Mouse (Mus musculus) adrenal gland, postnatal 25 days (tissue): ENCODE measurements around the gene Il2rb. TPM values are rescaled to one million over a fixed set of nuclear protein-coding genes. Genes with fewer than 3 reads are reported as not detected.

ENCODE experiments used
- DNase-seq: peaks from one replicate; pipeline ENCODE4 v3.0.0; 2021; ENCODE audit warnings: mixed read lengths
- total RNA-seq: library from RNA; stranded (reverse); gene quantifications from 2 replicates; pipeline ENCODE4 v1.2.3, GENCODE M21; 2021

Gene Il2rb
- total RNA-seq, 1 experiment from 2014 or later: 0.58 TPM

DNA sequence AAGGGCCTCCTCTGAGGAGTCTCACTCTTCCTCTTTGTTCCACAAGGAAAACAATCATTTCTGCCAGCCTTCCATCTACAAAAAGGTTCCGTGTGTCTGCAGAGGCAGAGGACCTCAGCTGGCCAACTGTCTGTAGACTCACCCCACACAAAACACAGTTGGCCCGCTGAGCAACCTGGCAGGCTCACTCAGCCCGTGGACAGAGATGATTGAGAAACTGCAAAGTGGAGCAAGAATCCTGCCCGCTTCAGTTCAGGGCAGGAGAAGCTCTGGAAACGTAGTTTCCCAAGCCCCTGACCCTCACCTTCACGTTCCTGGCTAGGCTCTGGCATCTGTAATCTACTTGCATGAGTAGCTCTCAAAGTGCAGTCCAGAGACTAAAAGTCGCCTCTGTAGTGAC is 48.0 kb downstream of the Il2rb start:
- DNase-seq: peak; percentile 45

DNA sequence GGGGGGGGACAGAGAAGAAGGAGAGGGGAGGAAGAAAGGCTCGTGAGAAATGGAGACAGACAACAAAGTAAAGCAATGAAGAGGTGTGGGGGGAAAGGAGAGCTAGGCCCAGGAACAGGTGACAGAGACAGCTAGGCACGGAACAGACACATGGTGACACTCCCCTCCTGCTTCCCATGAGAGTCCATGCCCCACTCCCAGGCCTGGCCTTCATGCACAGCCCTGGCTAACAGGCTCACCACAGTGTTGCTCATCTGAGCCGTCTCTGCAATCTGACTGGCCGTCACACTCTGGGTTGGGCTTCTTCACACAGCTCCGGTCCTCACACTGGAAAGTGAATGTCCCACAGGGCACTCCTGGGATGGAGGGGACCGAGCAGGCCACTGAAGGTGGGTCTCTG is 51.2 kb downstream of the Il2rb start:
- no peak for DNase-seq

DNA sequence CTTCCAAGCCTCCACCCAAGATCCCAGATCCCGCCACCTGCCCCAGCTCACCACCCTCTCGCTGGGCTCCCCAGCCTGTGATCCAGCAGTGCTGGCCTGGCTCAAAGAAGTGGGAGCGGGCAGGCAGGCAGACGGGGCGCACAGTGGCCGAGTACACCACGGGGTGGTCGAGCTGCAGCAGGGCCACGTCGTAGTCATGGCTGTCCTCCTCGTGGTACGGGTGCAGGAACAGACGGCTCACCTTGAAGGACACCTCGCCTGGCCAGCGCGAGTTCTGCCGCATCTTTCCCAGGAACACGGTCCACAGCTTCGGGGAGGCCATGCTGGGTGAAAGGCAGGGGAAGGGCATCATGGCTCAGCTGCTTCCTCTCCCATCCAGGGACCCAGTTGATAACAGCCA is 52.8 kb downstream of the Il2rb start:
- peak; percentile 1 for DNase-seq

GRCm38 (mm10) chr15:78438973-78439372 is 56.1 kb downstream of the Il2rb start:
- no peak for DNase-seq

DNA sequence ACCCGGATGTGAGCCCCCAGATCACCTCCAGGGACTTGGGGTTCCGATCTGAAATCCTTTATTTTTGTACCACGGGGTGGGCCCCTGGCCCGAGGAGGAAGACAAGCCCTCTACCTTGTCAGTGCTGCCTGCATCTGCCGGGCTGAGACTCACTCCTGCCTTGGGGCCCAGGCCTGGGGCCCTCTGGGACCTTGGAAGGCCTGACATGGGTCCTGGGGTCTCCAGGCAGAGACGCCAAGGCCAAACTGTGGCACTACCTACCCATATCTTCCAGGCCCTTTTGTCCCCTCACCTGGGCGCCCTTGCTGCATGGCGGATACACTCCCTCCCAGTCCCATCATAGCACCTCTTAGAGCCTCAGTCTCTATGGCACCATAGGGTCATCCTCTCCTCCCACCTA is 56.6 kb downstream of the Il2rb start:
- no peak for DNase-seq

- DNase-seq: peak; percentile 53
Observed at GRCm38 (mm10) chr15:78438018-78438394, 57.1 kb downstream of the Il2rb start.

DNA sequence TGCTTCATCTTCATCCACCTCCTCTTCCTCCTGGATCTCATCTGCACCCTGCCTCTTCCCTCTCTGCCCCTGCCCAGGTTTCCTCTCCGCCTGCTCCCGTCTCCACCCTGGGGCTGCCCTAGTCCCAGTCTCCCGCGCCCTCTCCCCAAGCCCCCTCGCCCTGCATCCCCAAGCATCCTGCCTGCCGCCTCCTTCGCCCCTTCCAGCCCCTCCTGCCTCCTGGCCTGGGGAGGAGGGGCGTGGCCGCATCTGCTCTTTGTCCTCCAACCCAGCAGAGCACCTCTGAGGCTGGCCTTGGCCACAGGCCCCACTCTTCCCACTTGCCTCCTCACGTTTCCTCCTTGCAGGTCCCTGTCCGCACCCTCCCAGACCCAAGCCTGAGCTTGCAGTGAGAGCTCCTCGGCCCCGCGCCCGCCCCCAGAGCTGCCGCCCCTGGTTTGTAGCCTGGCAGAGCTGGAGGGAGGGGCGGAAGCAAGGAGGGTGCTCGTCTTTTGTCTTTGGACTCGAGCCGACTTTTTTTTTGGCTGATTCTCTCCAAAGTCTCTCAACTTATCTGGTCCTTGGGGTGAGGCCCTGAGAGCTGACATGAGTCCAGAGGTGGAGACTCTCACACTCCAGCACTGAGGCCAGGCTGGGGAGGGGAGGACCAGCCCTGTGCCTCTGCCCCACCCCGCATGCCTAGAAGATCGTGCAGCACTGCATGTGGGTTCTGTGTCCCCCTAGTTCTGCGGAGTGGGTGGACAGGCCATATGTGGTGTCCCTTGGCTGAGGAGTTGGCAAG is 57.6 kb downstream of the Il2rb start:
- DNase-seq: peak; percentile 66

DNA sequence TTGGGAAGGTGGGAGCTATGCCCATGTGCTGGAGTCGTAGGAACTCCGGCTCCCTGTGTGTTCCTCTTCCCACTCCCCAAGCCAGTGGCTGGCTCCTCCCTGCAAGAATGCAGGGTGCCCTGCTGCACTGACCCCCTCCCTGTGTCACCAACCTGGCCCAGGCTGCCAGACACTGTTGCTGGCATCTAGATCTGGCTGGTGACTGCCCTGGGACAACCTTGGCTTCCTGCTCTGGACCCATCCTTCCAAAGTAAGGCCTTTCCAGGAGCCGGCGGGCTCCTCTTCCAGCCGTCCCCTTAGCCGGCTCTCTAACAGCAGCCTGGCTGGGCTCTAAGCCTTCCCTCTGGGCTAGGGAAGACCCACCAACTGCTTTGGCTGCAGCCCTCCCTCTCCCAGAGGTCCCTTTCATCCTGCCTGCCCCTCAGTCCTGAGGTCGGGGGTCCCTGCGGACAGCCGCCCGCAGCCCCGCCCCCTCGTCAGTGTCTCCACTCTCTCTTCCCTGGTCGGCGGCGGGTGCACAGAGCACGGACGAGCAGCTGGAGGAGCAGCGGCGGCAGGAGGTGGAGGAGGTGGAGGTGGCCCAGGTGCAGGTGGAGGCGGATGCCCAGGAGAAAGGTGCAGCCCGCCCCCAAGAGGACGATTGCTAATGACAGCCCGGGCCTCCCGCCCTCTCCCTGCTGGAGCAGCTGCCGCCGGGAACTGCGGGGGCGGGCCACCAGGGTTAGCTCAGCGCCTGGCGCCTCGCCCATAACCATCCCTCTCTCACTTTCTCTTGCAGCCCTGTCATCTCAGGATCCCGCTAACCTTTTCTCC is 58.5 kb downstream of the Il2rb start:
- peak; percentile 94 for DNase-seq

- DNase-seq: no peak
Observed at GRCm38 (mm10) chr15:78435681-78436080, 59.4 kb downstream of the Il2rb start.

- no peak for DNase-seq
Observed at GRCm38 (mm10) chr15:78434896-78435520, 60.1 kb downstream of the Il2rb start.

DNA sequence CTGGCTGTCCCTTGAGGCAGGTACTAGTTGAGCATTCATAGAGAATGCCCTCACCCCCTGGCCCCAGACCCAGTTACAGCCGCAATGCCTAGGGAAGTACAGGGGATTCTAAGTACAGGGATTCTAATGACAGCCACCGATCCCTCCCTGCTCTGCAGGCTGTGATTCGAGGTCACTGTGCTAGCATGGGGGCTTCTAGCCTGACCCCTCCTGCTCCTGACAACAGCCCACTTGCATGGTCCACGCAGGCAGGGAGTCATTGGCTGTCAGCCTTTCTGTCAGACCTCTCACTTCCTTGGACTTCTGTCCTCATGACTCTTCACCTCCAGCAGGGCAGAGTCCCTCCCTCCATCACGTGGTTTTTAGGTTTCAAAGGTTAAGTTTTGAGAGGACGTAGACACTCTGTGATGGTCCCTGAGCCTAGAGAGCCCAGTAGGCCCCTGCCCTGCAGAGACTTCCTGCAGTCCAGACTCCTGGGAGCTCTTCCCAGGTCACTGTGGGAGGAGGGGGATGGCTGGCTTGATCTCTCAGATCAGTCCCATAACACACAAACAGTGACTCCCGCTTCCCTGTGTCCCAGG is 63.4 kb downstream of the Il2rb start:
- DNase-seq: no peak

DNA sequence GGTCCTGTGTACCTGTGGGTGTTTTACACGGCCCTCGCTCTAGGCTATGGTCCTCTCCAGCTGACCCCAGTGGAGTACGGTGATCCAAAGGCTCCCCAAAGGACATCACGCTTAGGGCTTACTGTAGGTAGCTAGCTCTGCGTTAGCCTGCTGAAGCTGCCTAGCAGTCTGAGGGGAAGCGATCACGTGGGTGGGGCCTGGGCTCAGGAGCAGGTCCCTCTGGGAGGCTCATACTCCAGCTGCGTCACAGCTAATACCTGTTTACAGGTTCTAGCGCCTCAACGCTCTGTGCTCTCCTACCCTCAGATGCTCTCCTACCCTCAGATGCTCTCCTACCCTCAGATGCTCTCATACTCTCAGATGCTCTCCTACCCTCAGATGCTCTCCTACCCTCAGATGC is 64.2 kb downstream of the Il2rb start:
- DNase-seq: no peak

- no peak for DNase-seq
Observed at GRCm38 (mm10) chr15:78429871-78430622, 65.0 kb downstream of the Il2rb start.

Other genes with a start within 250 kb of the Il2rb start
- gene Csf2rb2, start 189.6 kb downstream of the Il2rb start, total RNA-seq: 0.43 and 1.0 TPM in 2 replicates
- gene Csf2rb, start 169.5 kb downstream of the Il2rb start, total RNA-seq: 6.9 and 9.2 TPM in 2 replicates
- gene Tex33, start 99.4 kb downstream of the Il2rb start, total RNA-seq: not detected in 2 replicates
- 246 and 299 TPM in 2 replicates for gene Tst, start 89.4 kb downstream of the Il2rb start, total RNA-seq
- gene Mpst, start 88.9 kb downstream of the Il2rb start, total RNA-seq: 56.9 and 61.7 TPM in 2 replicates
- 73.5 and 84.3 TPM in 2 replicates for gene Kctd17, start 66.7 kb downstream of the Il2rb start, total RNA-seq
- gene Tmprss6, start 26.6 kb downstream of the Il2rb start, total RNA-seq: 1.9 and 4.9 TPM in 2 replicates
- gene C1qtnf6, start 36.1 kb upstream of the Il2rb start, total RNA-seq: 48.7 and 59.4 TPM in 2 replicates
- gene Sstr3, start 49.4 kb upstream of the Il2rb start, total RNA-seq: 0.58 and 0.76 TPM in 2 replicates
- gene Rac2, start 77.5 kb upstream of the Il2rb start, total RNA-seq: 2.7 and 4.5 TPM in 2 replicates
- 7.5 and 7.6 TPM in 2 replicates for gene Cyth4, start 101.8 kb upstream of the Il2rb start, total RNA-seq
- gene Elfn2, start 223.5 kb upstream of the Il2rb start, total RNA-seq: 2.4 and 7.8 TPM in 2 replicates